Mouse (Mus musculus) sigmoid colon, adult 10 weeks (tissue): ENCODE data around the gene Ogfod2. TPM values are rescaled to one million over a fixed set of nuclear protein-coding genes. Genes with fewer than 3 reads are reported as not detected.

Source experiments
- polyA plus RNA-seq: library from polyadenylated mRNA; stranded (reverse); fragments of 350-450 nt; fragmentation: Illumina TruSeq; extraction: RNeasy Lipid Tissue Mini Kit (QIAGEN cat#74804); gene quantifications from one replicate; pipeline ENCODE4 v1.2.3, GENCODE M21; 2014; ENCODE audit warnings: low read depth, low replicate concordance

Ogfod2 gene
- polyA plus RNA-seq, result 1.2 TPM

GRCm38 (mm10) chr5:124111742-124112497 lies at the start of gene Ogfod2:
Ogfod2 (plus strand) TSS chr5:124112297.

GRCm38 (mm10) chr5:124095596-124096232 lies 16.4 kb upstream of the Ogfod2 start, which contains the start of gene Abcb9:
Abcb9 (minus strand) TSS chr5:124095798.

GRCm38 (mm10) chr5:124115990-124116845 lies 4.1 kb downstream of the Ogfod2 start, which contains the start of gene Arl6ip4:
Arl6ip4 (plus strand) TSS chr5:124116089.

Other genes starting within 250 kb of the Ogfod2 start
- 0.50 TPM for gene Hcar2, start 246.8 kb upstream of the Ogfod2 start, polyA plus RNA-seq
- gene Hcar1, start 232.3 kb upstream of the Ogfod2 start, polyA plus RNA-seq, result 1.4 TPM
- gene Denr, start 205.1 kb upstream of the Ogfod2 start, polyA plus RNA-seq, result 225 TPM
- not detected for gene Gm43518, start 184.9 kb upstream of the Ogfod2 start, polyA plus RNA-seq
- gene Ccdc62, start 181.6 kb upstream of the Ogfod2 start, polyA plus RNA-seq, result 7.2 TPM
- gene Hip1r, start 138.7 kb upstream of the Ogfod2 start, polyA plus RNA-seq, result 1.6 TPM
- gene Vps37b, start 80.0 kb upstream of the Ogfod2 start, polyA plus RNA-seq, result 9.1 TPM
- gene Abcb9, start 16.5 kb upstream of the Ogfod2 start, polyA plus RNA-seq, result 0.79 TPM
- 1.7 TPM for gene Arl6ip4, start 3.8 kb downstream of the Ogfod2 start, polyA plus RNA-seq
- 1.4 TPM for gene Pitpnm2, start 137.5 kb downstream of the Ogfod2 start, polyA plus RNA-seq
- gene Mphosph9, start 215.7 kb downstream of the Ogfod2 start, polyA plus RNA-seq, result 9.0 TPM
- gene 2810006K23Rik, start 215.8 kb downstream of the Ogfod2 start, polyA plus RNA-seq, result 12.7 TPM